Mouse (Mus musculus) thymus, adult 18-20 months (tissue): ENCODE measurements around the gene Npr1.

Experiments used
- DNase-seq, 2 experiments: peaks; one replicate each; pipeline ENCODE4 v3.0.0; 2022; ENCODE audit warnings: mixed read lengths in 2 of 2

Gene Npr1

DNA sequence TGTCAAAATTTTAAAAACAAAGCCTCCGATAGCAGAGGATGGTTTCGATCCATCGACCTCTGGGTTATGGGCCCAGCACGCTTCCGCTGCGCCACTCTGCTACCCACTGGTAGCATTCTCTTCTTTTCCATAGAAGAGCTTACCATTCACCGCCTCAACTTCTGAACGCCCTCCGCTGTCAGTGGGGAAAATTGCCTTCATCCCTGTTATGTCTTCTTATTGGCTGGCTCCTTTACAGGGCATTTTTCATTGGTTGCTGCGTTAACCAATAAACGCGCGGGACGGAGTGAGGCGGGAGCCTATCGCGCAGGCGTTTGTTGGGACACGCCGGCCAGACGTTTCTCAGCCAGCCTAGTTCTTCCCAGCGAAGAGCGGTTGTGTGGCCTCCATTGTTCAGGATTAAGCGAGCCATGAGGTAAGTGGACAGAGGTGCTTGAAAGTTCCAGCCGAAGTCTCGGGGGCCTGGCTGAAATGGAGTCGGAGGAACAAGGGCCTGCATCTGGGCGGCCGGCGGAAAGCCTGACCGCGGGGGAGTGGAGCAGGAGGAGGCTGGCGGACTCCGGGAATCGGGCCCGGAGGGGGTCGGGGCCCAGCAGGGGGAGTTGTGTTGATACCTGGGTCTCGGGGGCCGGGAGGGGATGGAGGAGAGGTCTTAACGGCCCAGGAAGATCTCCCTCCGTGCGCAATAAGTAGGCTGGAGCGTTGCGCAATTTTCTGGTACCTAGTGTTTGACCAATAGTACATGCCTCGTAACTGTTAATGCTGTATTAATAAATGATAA, 10.4 kb upstream of the Npr1 start, which contains the start of gene Ilf2:
Ilf2 (plus strand) TSS at position 296 of the 781 bp plus-strand sequence.
- peak; percentile 90 to 93 for DNase-seq

DNA sequence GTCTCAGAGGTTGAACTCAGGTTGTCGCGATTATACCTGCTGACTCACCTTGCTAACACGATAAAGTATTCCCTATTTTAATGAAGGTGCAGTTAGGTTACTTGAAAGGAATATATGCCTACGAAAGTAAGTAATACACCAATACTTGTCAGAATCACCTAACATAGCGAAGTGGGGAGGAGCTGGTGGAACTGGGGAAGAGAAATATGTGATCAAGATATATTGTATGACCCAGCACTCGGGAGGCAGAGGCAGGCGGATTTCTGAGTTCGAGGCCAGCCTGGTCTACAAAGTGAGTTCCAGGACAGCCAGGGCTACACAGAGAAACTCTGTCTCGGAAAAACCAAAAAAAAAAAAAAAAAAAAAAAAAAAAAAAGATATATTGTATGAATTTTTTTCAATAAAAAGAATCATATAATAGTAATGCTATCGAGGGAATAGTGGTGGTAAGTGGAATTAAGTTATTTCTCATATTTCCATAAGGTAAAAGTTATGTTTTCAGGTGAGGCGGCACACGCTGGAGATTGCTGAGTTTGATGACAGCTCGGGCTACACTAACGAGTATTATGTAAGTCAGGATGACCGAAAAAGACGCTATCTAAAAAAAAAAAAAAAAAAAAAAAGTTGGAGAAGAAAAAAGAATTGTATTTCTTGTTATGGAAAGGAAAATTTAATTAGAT, 9.6 kb upstream of the Npr1 start:
- no peak for DNase-seq

DNA sequence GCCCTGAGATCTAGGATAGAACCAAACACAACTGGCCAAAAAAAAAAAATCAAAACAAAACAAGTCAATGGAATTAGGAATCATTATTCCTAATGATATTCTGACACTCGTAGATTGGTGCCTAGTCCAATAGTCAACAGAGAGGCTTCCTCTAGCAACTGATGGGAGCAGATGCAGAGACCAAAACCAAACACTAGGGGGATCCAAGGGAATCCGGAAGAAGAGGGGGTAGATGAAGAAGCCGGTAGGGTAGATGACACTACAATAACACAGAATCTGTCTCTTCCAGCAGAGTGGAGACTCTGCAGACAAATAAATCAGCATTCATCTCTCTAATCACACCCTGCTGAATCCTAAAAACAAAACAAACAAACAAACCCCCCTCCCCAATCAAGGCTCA, 6.5 kb upstream of the Npr1 start:
- peak in 1 of 2 experiments; percentile 46 for DNase-seq

DNA sequence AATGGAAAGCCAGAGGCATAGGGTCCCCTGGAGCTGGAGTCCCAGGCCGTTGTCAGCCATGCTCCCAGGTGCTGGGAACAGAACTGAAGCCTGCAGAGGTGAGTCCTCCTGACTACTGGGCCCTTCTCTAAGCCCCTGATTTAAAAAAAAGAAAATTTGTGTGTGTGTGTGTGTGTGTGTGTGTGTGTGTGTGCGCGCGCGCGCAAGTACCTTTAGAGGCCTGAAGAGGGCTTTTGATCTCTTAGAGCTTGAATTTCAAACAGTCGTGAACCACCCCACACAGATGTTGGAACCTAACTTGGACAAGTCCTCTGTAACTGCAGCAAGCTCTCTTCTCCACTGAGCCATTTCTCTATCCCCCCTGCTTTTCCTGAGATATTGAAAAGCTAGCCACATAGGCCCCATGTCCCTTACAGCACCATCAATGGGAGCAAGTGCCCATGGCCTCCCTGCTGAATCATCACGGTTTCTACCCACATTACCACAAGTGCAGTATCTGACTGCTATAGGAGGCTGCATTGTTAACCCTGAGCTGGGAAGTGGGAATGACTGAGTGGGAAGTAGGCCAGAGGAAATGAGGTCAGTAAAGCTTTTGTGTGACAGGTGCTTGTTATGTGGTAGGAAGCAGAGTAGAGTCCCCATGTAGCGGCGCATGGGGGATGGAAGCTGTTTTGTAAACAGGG, 2.1 kb upstream of the Npr1 start:
- DNase-seq: no peak

DNA sequence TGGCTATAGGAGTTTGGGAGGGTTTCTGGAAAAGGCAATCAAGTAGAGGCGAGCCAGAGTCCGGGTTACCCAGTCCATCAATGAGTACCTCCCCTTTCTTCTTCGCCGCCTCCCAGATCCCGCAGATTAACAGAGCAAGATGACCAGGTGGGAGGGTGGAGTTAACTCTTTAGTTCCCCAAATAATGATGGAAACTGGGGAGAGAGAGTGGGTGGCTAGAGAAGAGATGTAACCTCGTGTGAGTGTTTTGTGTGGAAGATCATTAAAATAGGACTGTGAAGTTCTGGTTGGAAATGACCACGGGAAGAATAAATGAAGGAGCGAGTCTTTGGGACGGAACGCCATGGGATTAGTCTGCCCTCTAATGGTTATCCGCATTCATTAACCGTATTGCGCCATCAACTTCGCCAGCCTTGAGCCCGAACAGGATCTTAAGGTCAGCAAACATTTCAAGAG, 673 bp upstream of the Npr1 start:
- DNase-seq: no peak

DNA sequence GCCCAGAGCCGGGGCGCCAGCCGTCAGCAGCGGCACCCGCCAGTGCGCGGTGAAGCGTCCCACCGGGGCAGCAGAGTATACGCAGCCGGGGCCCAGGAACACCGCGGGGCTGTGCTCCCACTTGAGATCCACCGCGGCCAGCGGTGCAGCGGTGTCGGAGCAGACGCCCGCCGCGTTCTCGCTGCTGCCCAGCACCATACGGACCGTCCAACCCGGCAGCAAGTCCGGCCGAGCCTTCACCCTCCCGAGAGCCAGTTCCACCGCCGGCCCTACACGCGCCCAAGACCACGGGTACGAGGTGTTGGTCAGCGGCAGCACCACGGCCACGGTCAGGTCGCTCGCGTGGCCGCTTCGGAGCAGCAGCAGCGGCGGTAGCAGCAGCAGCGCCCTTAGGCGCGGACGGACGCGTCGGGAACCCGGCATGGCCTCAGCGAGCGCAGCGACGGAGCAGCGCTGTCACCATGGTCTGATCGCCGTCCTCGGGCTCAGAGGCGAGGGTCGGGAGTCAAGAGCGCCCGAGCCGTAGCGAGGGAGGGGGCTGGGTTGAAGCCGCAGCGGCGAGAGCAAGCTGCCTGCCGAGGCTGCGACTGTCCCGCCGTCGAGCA, 483 bp downstream of the Npr1 start:
- no peak for DNase-seq

DNA sequence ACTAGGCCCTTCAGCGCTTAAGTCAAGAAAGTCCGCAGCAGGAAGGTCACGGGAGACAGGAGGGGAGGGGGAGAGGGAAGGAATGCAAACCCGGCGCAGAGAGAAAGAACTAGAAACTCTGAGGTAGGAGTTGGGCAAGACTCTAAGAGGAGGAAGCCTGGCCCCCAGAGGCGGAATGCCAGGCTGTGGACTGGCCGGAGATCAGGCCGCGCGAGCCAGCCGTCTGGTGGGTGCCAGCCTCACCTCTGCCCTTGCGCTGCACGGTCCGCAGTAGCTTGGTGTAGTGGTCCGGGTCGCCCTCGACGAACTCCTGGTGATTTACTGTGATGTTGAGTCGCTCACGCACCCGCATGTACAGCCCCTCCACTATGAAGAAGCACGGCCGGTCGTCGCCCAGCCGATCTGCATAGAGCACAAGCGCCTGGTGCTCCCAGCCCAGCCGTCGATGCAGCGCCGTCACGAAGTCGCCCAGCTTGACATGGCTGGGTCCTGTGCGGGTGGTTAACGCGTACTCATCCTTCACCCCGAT, 1.1 kb downstream of the Npr1 start:
- no peak for DNase-seq

DNA sequence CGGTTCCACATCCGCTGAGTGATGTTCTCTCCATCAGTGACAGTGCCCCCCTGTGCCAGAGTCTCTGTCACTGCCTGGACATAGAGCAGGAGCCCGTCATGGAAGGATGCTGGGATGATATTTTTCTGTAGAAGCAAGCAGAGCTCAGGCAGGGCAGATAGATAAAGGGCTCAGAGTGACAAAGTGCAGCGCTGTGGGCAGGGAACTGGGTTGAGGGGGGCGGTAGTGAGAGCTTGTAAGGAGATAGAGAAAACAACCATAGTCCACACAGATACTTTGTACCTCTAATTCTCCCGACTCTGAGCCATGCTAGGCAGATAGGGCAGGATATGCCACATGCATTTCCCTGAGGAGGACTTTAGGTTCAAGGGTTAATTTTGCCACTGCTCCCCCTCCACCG, 3.1 kb downstream of the Npr1 start:
- no peak for DNase-seq

DNA sequence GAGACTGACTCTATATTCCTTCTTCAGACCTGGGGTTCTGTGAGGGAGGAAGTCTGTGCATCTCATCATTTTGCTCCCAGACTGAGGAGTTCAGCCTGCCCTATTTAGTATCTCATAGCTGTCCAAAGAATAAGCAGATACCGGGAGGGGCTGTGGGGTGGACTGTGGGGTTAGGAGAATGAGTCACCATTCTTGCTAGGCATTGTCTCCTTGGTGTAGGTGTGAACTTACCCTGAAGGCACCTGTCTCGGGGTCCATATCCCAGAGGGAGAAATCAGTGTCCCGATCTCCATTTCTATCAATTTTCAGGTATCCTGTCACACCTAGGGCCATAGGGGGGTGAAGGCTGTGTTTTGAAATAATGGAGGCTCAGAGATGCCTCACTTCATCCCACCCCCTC, 3.7 kb downstream of the Npr1 start:
- no peak for DNase-seq

DNA sequence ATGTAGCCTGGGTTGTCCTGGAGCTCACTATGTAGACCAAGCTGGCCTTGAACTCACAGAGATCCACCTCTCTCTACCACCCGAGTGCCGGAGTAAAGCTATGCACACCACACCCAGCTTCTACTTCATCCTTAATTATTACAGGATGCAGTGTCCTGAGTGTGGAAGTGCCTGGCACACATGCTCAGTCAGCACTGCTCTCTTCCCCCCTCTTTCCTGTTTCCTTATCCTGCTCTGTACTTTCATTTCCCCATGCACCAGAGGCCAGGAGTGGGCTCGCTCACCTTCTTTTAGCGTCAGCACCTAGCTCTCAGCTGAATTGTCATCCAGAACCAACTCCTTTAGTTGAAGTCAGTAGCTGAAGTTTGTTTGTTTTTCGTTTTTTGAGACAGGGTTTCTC, 5.4 kb downstream of the Npr1 start:
- no peak for DNase-seq

DNA sequence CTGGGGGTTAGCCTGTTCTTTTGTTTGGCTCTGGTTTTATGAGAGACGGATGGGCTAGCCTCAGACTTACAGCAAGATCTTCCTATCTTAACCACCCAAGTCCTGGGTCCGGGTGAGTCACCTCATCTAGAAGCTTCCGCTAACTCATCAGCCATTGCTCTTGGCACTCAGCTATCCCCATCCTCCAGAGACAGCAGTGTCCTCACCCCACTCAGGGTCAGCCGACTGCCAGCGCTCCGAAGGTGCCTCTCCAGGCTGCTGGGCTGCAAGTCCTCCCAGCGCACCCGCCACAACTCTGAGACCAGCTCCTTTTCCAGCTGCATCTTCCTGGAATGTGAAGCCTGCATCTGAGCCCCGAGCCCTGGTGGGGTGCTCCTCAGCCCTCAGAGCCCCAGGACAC, 5.9 kb downstream of the Npr1 start:
- DNase-seq: no peak

DNA sequence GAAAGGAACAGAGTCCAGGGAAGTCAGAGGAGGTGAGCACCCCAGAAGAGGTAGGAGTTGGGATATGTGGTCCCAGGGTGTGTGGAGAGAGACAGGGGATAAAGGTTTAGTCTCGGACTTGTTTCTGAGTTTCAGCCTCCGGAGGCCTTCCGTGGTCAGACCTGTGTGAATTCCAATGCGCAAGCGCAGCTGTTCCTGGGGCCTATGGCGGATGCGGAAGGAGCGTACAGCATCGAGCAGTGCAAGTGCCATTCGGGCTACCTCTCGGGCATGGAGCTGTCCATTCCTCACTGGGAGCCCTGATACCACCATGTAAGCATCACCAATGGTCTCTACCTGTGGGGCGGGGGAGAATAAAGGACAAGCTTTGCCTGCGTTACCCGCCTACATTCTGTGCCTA, 10.7 kb downstream of the Npr1 start:
- no peak for DNase-seq

DNA sequence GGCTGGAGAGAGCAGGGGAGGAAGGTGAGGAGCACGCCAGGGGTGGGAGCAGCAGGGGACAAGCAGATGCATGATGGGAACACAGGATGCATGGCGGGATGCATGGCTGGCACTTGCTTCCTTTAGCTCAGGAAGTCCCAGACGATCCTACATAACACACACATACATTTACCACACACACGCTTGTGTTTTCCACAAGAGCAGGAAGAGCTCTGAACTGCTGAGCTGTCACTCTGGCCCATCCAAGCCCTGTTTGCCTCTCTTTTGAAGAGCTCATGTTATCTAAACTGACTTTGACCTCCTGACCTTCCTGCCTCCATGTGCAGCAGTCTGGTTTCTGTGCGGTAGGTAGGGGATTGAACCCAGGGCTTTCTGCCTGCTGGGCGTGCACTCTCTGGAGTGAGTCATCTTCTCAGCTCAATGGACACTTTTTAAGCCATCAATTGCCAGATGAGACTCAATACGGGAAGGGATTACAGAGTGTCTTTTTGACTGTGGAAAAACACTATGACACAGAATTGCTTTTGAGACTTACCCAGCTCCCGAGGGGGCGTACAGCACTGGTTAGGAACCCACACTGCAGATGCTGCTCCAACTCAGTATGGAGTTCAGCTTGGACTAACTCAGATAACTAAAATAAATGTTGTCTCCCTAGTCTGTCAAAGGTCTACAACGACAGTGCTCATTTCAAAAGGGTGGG, 14.1 kb downstream of the Npr1 start:
- no peak for DNase-seq

DNA sequence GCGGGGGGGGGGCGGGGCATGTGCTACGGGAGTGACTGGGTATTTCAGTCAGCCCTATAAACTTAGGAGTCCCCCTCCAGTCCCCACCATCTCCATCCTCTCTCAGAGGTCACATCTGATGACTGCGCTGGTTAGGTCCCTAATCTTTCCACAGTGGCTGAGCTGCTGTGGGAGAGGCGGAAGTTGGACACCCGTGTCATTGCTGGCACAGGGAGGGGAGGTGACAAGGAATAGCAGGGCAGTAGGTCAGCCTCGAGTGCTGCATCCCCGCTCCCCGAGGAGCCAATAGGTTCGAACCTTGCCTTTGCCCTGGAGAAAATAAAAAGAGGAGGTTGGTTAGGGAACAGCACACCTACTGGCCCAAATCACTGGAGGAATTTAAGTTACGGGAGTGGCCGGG, 14.8 kb downstream of the Npr1 start:
- DNase-seq: no peak

DNA sequence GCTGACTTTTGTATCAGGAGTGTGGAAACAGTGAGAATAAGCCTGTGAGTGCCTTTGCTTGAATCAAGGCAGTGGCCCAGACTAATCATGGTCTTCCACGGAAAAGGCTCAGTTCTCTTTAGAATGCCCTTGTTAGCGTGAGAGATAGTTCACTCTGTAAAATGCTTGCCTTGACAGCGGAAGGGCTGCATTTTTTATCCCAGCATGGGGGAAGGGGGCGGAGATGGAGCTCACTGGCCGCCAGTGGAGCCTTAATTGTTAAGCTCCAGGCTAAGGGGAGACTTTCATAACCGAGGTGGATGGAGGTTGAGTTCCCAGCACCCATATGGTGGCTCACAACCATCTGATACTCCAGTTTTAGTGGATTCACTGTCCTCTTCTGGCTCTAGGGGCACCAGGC, 17.0 kb downstream of the Npr1 start:
- no peak for DNase-seq

DNA sequence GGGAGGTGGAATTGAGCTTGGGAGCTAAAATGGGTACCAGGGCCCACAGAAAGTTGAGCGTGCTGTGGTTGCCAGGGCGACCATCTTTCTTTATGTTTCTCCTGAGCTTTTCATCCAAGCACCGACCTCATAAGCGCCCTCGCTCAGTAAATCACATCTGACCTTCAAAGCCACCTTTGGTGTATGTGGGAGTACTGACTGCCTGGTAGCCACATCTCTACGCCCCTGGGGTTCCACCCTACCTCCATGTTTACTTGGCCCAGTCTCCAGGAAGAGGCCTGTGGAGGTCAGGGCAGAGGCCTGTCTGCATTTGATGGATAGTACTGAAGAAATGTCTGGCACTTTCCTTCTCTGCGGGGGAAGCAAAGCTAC, 18.6 kb downstream of the Npr1 start:
- no peak for DNase-seq

DNA sequence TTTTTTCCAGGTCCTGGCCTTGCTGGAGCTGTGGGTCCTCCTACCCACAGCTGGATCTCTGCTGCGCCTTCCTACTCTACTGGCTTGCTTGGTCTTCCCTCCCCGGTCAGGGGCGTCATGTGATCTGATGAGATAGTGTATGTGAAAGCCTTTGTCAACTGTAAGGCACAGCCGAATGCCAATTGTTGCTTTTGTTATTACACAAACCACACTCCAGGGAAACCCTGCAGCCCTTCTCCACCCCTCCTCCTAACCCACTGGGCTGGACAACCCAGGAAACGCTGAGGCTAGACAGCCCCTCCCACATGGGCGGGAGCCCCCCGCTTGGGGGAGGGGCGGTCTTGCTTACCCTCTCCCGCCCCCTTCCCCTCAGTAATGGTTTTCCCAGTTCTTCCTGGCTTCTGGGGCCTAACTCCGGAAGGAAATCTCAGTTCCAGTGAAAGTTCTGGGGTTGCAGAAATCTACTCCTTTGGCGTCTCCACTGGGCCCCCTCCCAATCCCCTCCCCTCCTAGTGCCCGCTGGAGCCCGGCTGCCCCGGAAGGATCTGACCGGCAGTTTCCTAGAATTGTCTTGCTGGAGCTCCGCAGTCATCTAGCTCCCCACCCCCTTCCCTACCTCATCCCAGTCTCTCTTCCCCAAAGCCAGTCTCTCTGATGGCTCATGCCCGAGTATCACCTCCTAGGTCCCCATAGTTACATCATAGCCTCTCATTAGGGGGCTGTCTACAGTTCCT, 19.1 kb downstream of the Npr1 start:
- DNase-seq: peak; percentile 50 to 54

DNA sequence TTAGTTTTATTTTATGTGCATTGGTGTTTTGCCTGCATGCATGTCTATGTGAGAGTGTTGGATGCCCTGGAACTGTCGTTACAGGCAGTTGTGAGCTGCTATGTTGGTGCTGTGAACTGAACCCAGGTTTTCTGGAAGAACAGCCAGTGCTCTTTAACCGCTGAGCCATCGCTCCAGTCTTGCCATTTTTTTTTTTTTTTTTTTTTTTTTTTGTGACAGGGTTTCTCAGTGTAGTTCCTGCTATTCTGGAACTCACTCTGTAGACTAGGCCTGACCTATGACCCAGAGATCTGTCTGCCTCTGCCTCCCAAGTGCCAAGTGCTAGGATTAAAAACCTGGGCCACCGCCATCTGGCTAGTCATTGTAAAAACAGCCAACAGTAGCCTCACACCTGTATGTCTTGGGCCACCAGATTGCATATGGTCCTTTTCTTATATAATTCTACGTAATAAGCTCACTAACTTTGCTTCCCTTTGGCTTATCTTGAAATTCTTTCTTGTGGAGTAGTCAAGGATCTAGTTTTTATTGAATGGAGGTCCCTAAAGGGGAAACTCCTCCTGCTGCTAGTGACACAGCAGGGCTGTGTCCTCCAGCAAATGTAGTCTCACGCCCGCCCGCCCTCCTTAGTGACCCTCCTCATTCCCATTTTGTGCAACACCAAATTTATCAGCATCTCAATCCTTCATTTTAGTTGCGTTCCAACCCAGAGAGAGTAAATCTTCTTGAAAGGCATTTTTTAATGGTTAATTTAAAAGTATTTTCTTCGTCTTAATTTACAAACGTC, 20.1 kb downstream of the Npr1 start:
- no peak for DNase-seq

DNA sequence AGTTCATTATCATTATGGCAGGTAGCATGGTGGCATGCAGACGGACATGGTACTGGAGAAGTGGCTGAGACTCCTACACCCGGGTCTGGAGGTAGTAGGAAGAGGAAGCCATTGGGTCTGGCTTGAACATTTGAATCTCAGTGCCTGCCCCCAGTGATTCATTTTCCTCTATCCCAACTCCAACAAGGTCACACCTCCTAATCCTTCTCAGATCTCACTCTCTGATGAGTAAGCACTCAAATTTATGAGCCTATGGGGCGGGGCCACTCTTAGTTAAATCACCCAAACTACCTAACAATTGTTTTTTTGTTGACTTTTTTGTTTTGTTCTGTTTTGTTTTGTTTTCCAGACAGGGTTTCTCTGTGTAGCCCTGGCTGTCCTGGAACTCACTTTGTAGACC, 21.7 kb downstream of the Npr1 start:
- DNase-seq: no peak

DNA sequence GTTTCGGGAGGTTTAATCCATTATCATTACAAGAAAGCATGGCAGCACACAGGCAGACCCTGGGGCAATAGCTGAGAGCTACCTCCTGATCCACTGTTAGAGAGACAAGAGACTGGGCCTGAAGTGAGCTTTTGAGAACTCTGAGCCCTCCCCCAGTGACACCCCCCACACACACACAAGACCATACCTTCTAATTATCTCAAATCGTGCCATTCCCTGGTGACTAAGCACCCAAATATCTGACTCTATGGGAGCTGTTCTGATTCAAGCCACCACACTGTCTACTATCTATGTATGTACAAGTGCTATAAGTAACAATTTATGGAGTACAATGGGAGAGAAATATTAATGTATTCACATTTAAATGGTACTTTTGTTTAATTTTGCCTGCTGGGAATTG, 24.9 kb downstream of the Npr1 start:
- DNase-seq: no peak

DNA sequence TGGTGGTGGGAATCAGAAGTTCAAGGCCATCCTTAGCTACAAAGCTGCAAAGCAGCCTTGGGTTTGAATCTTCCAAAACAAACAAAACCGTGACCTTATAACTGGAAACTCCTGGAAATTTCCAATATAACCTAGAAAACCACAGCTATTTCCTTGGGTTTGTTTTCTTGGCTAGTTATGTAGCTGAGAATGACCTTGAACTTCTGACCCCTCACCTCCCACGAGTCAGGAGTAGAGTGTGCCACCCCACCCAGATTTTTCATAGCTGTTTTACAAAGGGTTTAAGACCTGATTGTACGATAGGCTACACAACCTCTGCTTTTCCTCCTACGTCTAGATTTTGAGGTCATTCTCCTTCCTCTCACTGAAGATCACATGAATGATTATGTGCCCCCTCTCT, 28.5 kb downstream of the Npr1 start:
- no peak for DNase-seq
